In the genomic region with DNA sequence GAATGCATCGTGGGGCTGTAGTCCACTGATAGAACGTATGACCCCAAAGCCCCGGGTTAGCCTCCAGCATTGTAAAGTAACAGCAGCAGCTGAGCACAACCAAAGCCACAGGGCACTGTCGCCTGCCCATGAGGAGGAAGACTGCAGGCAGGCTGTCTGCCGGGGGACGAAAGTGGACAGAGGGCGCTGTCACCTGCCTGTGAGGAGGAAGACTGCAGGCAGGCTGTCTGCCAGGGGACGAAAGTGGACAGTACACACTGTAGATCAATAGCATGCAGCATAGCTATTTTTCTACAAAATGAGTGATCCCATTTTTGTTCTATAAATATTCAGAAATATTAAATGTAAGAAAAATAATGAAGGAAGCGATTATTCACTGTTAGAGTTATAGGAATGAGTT, we compare ENCODE assay signal across 29 mouse cellular contexts. TPM values are rescaled to one million over a fixed set of nuclear protein-coding genes. Genes with fewer than 3 reads are reported as not detected.
DNase-seq lines count a peak whose midpoint lies in the region; ATAC-seq and TF ChIP-seq lines count a peak whose summit lies in the region.
"Had no signal": no experiment of that assay in that cellular context is flagged by ENCODE, and none has a peak within 500 bp of the region (broad histone marks: within the 10 kb centered on the region; RNA-seq: fewer than 3 reads in every experiment).

No protein-coding gene starts in this region.

- no peak for TF ChIP-seq POLR2A in kidney, adult 2 months (IDR thresholded peaks at IDR 0.05; ENCODE audit: low read depth, low read length)
- no peak for TF ChIP-seq POLR2A in lung, adult 2 months (IDR thresholded peaks at IDR 0.05; ENCODE audit: borderline replicate concordance, extremely low read depth, low read depth, low read length)

- H3K9ac ChIP-seq in forebrain, embryonic 14.5 days (ENCODE audit: low read length): peak overlapping the region; percentile 25; the same call in 1 of the 2 replicates
- H3K9ac ChIP-seq in forebrain, embryonic 12.5 days: no peak overlapping the region
- no peak overlapping the region for H3K9ac ChIP-seq in lung, embryonic 14.5 days
- no peak overlapping the region for H3K9ac ChIP-seq in stomach, postnatal 0 days (ENCODE audit: low read length)
- H3K9ac ChIP-seq: intestine, embryonic 15.5 days; kidney, embryonic 15.5 days; stomach, embryonic 15.5 days had no signal

- no peak for TF ChIP-seq EP300 in stomach, postnatal 0 days (optimal IDR thresholded peaks at IDR 0.05)

- no peak overlapping the region for H3K27ac ChIP-seq in forebrain, embryonic 14.5 days (ENCODE audit: low read depth, low read length)
- H3K27ac ChIP-seq in forebrain, embryonic 12.5 days: no peak overlapping the region
- no peak overlapping the region for H3K27ac ChIP-seq in kidney, adult 2 months (ENCODE audit: insufficient read depth, low read depth, low read length)
- no peak overlapping the region for H3K27ac ChIP-seq in lung, embryonic 14.5 days (ENCODE audit: low read depth)
- no peak overlapping the region for H3K27ac ChIP-seq in stomach, postnatal 0 days (replicated peaks)
- H3K27ac ChIP-seq: heart, adult 2 months; heart, embryonic 13.5 days; hindbrain, embryonic 10.5 days; intestine, embryonic 15.5 days; kidney, embryonic 15.5 days; neural tube, embryonic 13.5 days; stomach, embryonic 15.5 days had no signal

- no peaks in the 10 kb centered on the region for H3K27me3 ChIP-seq in forebrain, embryonic 14.5 days (replicated peaks; ENCODE audit: control insufficient read depth, insufficient read depth, low read length)
- no peaks in the 10 kb centered on the region for H3K27me3 ChIP-seq in forebrain, embryonic 12.5 days
- no peaks in the 10 kb centered on the region for H3K27me3 ChIP-seq in kidney, adult 2 months (replicated peaks; ENCODE audit: control insufficient read depth, insufficient read depth, low read length)
- no peaks in the 10 kb centered on the region for H3K27me3 ChIP-seq in lung, embryonic 14.5 days (ENCODE audit: insufficient read depth, low read length)
- no peaks in the 10 kb centered on the region for H3K27me3 ChIP-seq in stomach, postnatal 0 days (ENCODE audit: control insufficient read depth, insufficient read depth, low read length)
- H3K27me3 ChIP-seq: CH12.LX; heart, embryonic 13.5 days; intestine, embryonic 15.5 days; kidney, embryonic 15.5 days; neural tube, embryonic 13.5 days; stomach, embryonic 15.5 days had no signal

- H3K4me1 ChIP-seq in forebrain, embryonic 14.5 days (ENCODE audit: control insufficient read depth, insufficient read depth, low read length): peaks cover 11% of the 10 kb centered on the region
- peaks cover 25% of the 10 kb centered on the region for H3K4me1 ChIP-seq in forebrain, embryonic 12.5 days
- peaks cover 9% of the 10 kb centered on the region; the same call in 1 of the 2 replicates for H3K4me1 ChIP-seq in kidney, adult 2 months (ENCODE audit: control insufficient read depth, insufficient read depth, low read length)
- peaks cover 8% of the 10 kb centered on the region for H3K4me1 ChIP-seq in lung, embryonic 14.5 days (ENCODE audit: insufficient read depth)
- H3K4me1 ChIP-seq in lung, adult 2 months (ENCODE audit: control insufficient read depth, insufficient read depth, low read length): no peaks in the 10 kb centered on the region; the same call in 1 of the 2 replicates
- H3K4me1 ChIP-seq in stomach, postnatal 0 days (replicated peaks; ENCODE audit: control insufficient read depth, insufficient read depth): 0 out of 2 replicates have a peak, but pooled peaks cover 5% of the 10 kb centered on the region

- H3K36me3 ChIP-seq in forebrain, embryonic 14.5 days (ENCODE audit: control insufficient read depth, insufficient read depth, low read length): peaks cover 19% of the 10 kb centered on the region
- H3K36me3 ChIP-seq in forebrain, embryonic 12.5 days (replicated peaks): peaks cover 41% of the 10 kb centered on the region
- peaks cover under 1% of the 10 kb centered on the region for H3K36me3 ChIP-seq in kidney, adult 2 months (ENCODE audit: control insufficient read depth, insufficient read depth, low read length)
- peaks cover 22% of the 10 kb centered on the region for H3K36me3 ChIP-seq in lung, embryonic 14.5 days (ENCODE audit: insufficient read depth)
- H3K36me3 ChIP-seq in stomach, postnatal 0 days (ENCODE audit: control insufficient read depth, insufficient read depth, low read length): no peaks in the 10 kb centered on the region

- H3K9me3 ChIP-seq in forebrain, embryonic 14.5 days (replicated peaks; ENCODE audit: control insufficient read depth, low read length): no peaks in the 10 kb centered on the region
- no peaks in the 10 kb centered on the region for H3K9me3 ChIP-seq in forebrain, embryonic 12.5 days
- H3K9me3 ChIP-seq in lung, embryonic 14.5 days (ENCODE audit: low read depth, low read length): no peaks in the 10 kb centered on the region
- no peaks in the 10 kb centered on the region for H3K9me3 ChIP-seq in stomach, postnatal 0 days (ENCODE audit: control insufficient read depth, low read length)
- H3K9me3 ChIP-seq: G1E; heart, embryonic 13.5 days; hindbrain, embryonic 10.5 days; intestine, embryonic 15.5 days; kidney, embryonic 15.5 days; neural tube, embryonic 13.5 days; stomach, embryonic 15.5 days had no signal

- no peak for DNase-seq in forebrain, embryonic 14.5 days (ENCODE audit: low spot score)
- DNase-seq in kidney, adult 2 months: no peak
- no peak for DNase-seq in kidney, postnatal 36 days
- no peak for DNase-seq in lung, embryonic 14.5 days
- no peak for DNase-seq in lung, adult 2 months
- DNase-seq in stomach, postnatal 0 days (ENCODE audit: low spot score): no peak
- DNase-seq: adrenal gland, adult 8-10 months; cerebellum, adult 9-10 months; cerebellum, postnatal 36 days; heart, adult 2 months; heart, postnatal 14 days; kidney, postnatal 4 days; left cerebral cortex, postnatal 4 days; lung, adult 18-20 months; lung, postnatal 36 days; right cerebral cortex, postnatal 14 days; thymus, postnatal 14 days had no signal

- whole genome bisulfite sequencing in forebrain, embryonic 14.5 days: 72% methylated on average over 9 of the region's 9 CpGs
- 72% methylated on average over 9 of the region's 9 CpGs for WGBS in forebrain, embryonic 12.5 days
- 79% methylated on average over 9 of the region's 9 CpGs for WGBS in kidney, adult 2 months
- WGBS in lung, embryonic 14.5 days: 76% methylated on average over 9 of the region's 9 CpGs
- WGBS in lung, adult 2 months: 81% methylated on average over 9 of the region's 9 CpGs
- 80% methylated on average over 9 of the region's 9 CpGs for WGBS in stomach, postnatal 0 days

- H3K4me2 ChIP-seq in forebrain, embryonic 14.5 days (ENCODE audit: low read length): no peak overlapping the region
- no peak overlapping the region for H3K4me2 ChIP-seq in forebrain, embryonic 12.5 days
- H3K4me2 ChIP-seq in lung, embryonic 14.5 days: no peak overlapping the region
- no peak overlapping the region for H3K4me2 ChIP-seq in stomach, postnatal 0 days (replicated peaks; ENCODE audit: low read depth)
- H3K4me2 ChIP-seq: heart, embryonic 13.5 days; kidney, embryonic 15.5 days; midbrain, embryonic 11.5 days; stomach, embryonic 15.5 days had no signal

- peak; percentile 20; the same call in 1 of the 2 replicates for TF ChIP-seq CTCF in kidney, adult 2 months (conservative IDR thresholded peaks at IDR 0.05; ENCODE audit: insufficient read depth, insufficient read length, low read depth, low read length)
- TF ChIP-seq CTCF in lung, embryonic 14.5 days (IDR thresholded peaks at IDR 0.05; ENCODE audit: low read depth): peak; percentile 33
- TF ChIP-seq CTCF in lung, adult 2 months (IDR thresholded peaks at IDR 0.05; ENCODE audit: insufficient read depth, low read length): no peak
- TF ChIP-seq CTCF in stomach, postnatal 0 days (IDR thresholded peaks at IDR 0.05; ENCODE audit: low read depth): peak; percentile 29; the same call in 1 of the 2 replicates

- H3K4me3 ChIP-seq in forebrain, embryonic 14.5 days (ENCODE audit: low read depth, low read length): no peak overlapping the region
- H3K4me3 ChIP-seq in forebrain, embryonic 12.5 days (replicated peaks): no peak overlapping the region
- H3K4me3 ChIP-seq in kidney, adult 2 months (ENCODE audit: insufficient read depth, low read depth, low read length): no peak overlapping the region
- H3K4me3 ChIP-seq in lung, embryonic 14.5 days (ENCODE audit: low read depth, low read length): no peak overlapping the region
- H3K4me3 ChIP-seq in lung, adult 2 months (replicated peaks; ENCODE audit: extremely low read depth, low read depth, low read length): no peak overlapping the region
- no peak overlapping the region for H3K4me3 ChIP-seq in stomach, postnatal 0 days (ENCODE audit: low read depth, low read length)
- H3K4me3 ChIP-seq: heart, adult 2 months; heart, embryonic 13.5 days; intestine, embryonic 15.5 days; kidney, embryonic 15.5 days; neural tube, embryonic 13.5 days; stomach, embryonic 15.5 days had no signal

- no peak for ATAC-seq in forebrain, embryonic 14.5 days
- ATAC-seq in forebrain, embryonic 12.5 days (ENCODE audit: low FRiP score): no peak
- ATAC-seq in lung, embryonic 14.5 days (ENCODE audit: insufficient read depth): no peak
- ATAC-seq in stomach, postnatal 0 days (ENCODE audit: low FRiP score, low TSS enrichment): no peak
- ATAC-seq: forebrain, embryonic 16.5 days; hindbrain, embryonic 16.5 days; intestine, embryonic 15.5 days had no signal

RNA-seq across cellular contexts. Expression of gene Lmln, which starts 2.3 kb away (rescaled TPM):
- 1.5 and 2.1 TPM in 2 replicates for polyA plus RNA-seq in forebrain, embryonic 14.5 days (2014; fragmentation: Nextera tagmentation; extraction: Ambion mirVana)
- 3.1 and 4.4 TPM in 2 replicates for polyA plus RNA-seq in forebrain, embryonic 12.5 days (2016; fragmentation: Nextera tagmentation; extraction: Ambion mirVana)
- 3.1 and 4.8 TPM in 2 replicates for polyA plus RNA-seq in kidney, adult 2 months (2012; rRNA removed)
- polyA plus RNA-seq in lung, embryonic 14.5 days (2014; fragmentation: Nextera tagmentation; extraction: Ambion mirVana): 3.5 and 3.8 TPM in 2 replicates
- polyA plus RNA-seq in lung, adult 2 months (2012; rRNA removed): 2.6 and 5.0 TPM in 2 replicates
- polyA plus RNA-seq in stomach, postnatal 0 days (2015; fragmentation: Nextera tagmentation; extraction: Ambion mirVana): 0.47 and 0.85 TPM in 2 replicates

RNA-seq across cellular contexts. Expression of gene Rpl35a, which starts 8.4 kb away (rescaled TPM):
- polyA plus RNA-seq in forebrain, embryonic 14.5 days (2014; fragmentation: Nextera tagmentation; extraction: Ambion mirVana): 507 and 649 TPM in 2 replicates
- polyA plus RNA-seq in forebrain, embryonic 12.5 days (2016; fragmentation: Nextera tagmentation; extraction: Ambion mirVana): 730 and 741 TPM in 2 replicates
- 307 and 414 TPM in 2 replicates for polyA plus RNA-seq in kidney, adult 2 months (2012; rRNA removed)
- 1,015 and 1,080 TPM in 2 replicates for polyA plus RNA-seq in lung, embryonic 14.5 days (2014; fragmentation: Nextera tagmentation; extraction: Ambion mirVana)
- polyA plus RNA-seq in lung, adult 2 months (2012; rRNA removed): 146 and 225 TPM in 2 replicates
- 779 and 827 TPM in 2 replicates for polyA plus RNA-seq in stomach, postnatal 0 days (2015; fragmentation: Nextera tagmentation; extraction: Ambion mirVana)

RNA-seq across cellular contexts. Expression of gene Iqcg, which starts 8.6 kb away (rescaled TPM):
- 4.9 and 6.1 TPM in 2 replicates for polyA plus RNA-seq in forebrain, embryonic 14.5 days (2014; fragmentation: Nextera tagmentation; extraction: Ambion mirVana)
- 4.3 and 4.5 TPM in 2 replicates for polyA plus RNA-seq in forebrain, embryonic 12.5 days (2016; fragmentation: Nextera tagmentation; extraction: Ambion mirVana)
- polyA plus RNA-seq in kidney, adult 2 months (2012; rRNA removed): 2.8 and 3.8 TPM in 2 replicates
- 2.6 TPM in 2 replicates for polyA plus RNA-seq in lung, embryonic 14.5 days (2014; fragmentation: Nextera tagmentation; extraction: Ambion mirVana)
- polyA plus RNA-seq in lung, adult 2 months (2012; rRNA removed): 0.84 and 1.9 TPM in 2 replicates
- 0.98 and 1.1 TPM in 2 replicates for polyA plus RNA-seq in stomach, postnatal 0 days (2015; fragmentation: Nextera tagmentation; extraction: Ambion mirVana)
